Mouse (Mus musculus) left cerebral cortex, adult 11 months (tissue): ENCODE results near the gene Pnpla1.

Experiments
- DNase-seq: peaks from one replicate; pipeline ENCODE4 v3.0.0; 2022; ENCODE audit warnings: low spot score

Pnpla1 gene

GRCm38 (mm10) chr17:28924957-28925595 is 66.9 kb downstream of the Pnpla1 start:
- DNase-seq = no peak

GRCm38 (mm10) chr17:28926380-28926779 is 68.2 kb downstream of the Pnpla1 start:
- peak; percentile 72 for DNase-seq

- DNase-seq = no peak
Measured at GRCm38 (mm10) chr17:28926866-28927635, 68.8 kb downstream of the Pnpla1 start.

GRCm38 (mm10) chr17:28928004-28928403 is 69.8 kb downstream of the Pnpla1 start:
- DNase-seq = no peak

GRCm38 (mm10) chr17:28929369-28929768 is 71.2 kb downstream of the Pnpla1 start:
- DNase-seq = no peak

GRCm38 (mm10) chr17:28930392-28931074 is 72.3 kb downstream of the Pnpla1 start:
- DNase-seq = no peak

- DNase-seq = no peak
Measured at GRCm38 (mm10) chr17:28931436-28932211, 73.4 kb downstream of the Pnpla1 start.

- DNase-seq = no peak
Measured at GRCm38 (mm10) chr17:28932274-28932673, 74.1 kb downstream of the Pnpla1 start.

GRCm38 (mm10) chr17:28934120-28934916 is 76.1 kb downstream of the Pnpla1 start:
- DNase-seq = no peak

GRCm38 (mm10) chr17:28936133-28936532 is 77.9 kb downstream of the Pnpla1 start:
- no peak for DNase-seq

- DNase-seq = no peak
Measured at GRCm38 (mm10) chr17:28936622-28937345, 78.6 kb downstream of the Pnpla1 start.
